Mouse (Mus musculus): Measurements from ENCODE around the gene St3gal6. TPM values are rescaled to one million over a fixed set of nuclear protein-coding genes. Genes with fewer than 3 reads are reported as not detected.

Gene St3gal6
- polyA plus RNA-seq, 1 experiment from 2014 or later: 17.8 TPM

DNA sequence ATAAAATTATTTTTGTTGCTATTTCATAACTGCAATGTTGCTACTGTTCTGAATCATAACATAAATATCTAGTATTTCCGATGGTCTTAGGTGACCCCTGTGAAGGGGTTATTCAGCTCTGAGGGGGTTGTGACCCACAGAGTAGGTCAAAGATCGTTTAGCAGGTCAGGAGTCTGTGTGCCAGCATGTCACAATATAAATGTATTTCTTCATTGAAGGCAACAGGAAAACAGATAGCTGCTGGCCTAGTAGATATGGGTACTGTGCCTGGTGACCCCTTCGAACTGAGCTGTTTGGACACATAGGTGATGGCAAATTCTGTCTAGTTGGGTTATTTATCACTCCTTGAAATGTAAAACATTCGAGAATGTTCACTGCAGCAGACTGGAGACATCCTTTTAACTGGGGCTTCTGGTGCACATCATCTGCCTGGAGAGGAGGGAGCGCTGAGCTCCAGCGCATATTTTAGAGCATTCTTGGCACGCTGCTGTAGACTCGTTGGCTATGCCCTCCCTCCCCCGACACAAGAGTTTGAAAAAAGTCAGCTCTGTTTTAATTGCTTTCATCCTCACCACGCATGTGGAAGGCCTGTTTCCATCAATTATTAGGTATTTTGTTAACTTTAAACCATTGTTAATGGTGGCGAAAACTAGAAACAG, 102.2 kb downstream of the St3gal6 start:
- H3K27ac ChIP-seq: no peak overlapping the region
- H3K4me3 ChIP-seq (replicated peaks): no peak overlapping the region
- H3K9me3 ChIP-seq: no peaks in the 10 kb centered on the region
- WGBS: 42% methylated on average over 11 of the region's 11 CpGs
- peaks cover 24% of the 10 kb centered on the region for H3K4me1 ChIP-seq (replicated peaks)
- no peak overlapping the region for H3K9ac ChIP-seq (replicated peaks)
- no peaks in the 10 kb centered on the region for H3K36me3 ChIP-seq
- no peak overlapping the region for H3K4me2 ChIP-seq
- ATAC-seq (ENCODE audit: insufficient number of reproducible peaks, insufficient read depth, low FRiP score, low TSS enrichment, low read depth): 0 out of 2 replicates have a peak, but pooled peaks have one; percentile 47
- no peaks in the 10 kb centered on the region for H3K27me3 ChIP-seq

Other genes with a start within 250 kb of the St3gal6 start
- gene Dcbld2, start 115.8 kb downstream of the St3gal6 start, polyA plus RNA-seq (2016; fragmentation: Nextera tagmentation; extraction: Ambion mirVana): 7.0 and 10.0 TPM in 2 replicates
- not detected in 2 replicates for gene Gm813, start 92.7 kb upstream of the St3gal6 start, polyA plus RNA-seq (2016; fragmentation: Nextera tagmentation; extraction: Ambion mirVana)
- not detected in 2 replicates for gene E330017A01Rik, start 114.5 kb upstream of the St3gal6 start, polyA plus RNA-seq (2016; fragmentation: Nextera tagmentation; extraction: Ambion mirVana)
- gene Cpox, start 146.0 kb upstream of the St3gal6 start, polyA plus RNA-seq (2016; fragmentation: Nextera tagmentation; extraction: Ambion mirVana): 23.0 and 23.4 TPM in 2 replicates
- gene Gpr15, start 194.8 kb upstream of the St3gal6 start, polyA plus RNA-seq (2016; fragmentation: Nextera tagmentation; extraction: Ambion mirVana): not detected in 2 replicates
- 105 and 119 TPM in 2 replicates for gene Cldnd1, start 203.7 kb upstream of the St3gal6 start, polyA plus RNA-seq (2016; fragmentation: Nextera tagmentation; extraction: Ambion mirVana)
- gene Olfr172, start 238.9 kb upstream of the St3gal6 start, polyA plus RNA-seq (2016; fragmentation: Nextera tagmentation; extraction: Ambion mirVana): not detected in 2 replicates